Mouse (Mus musculus): Measurements from ENCODE around the gene Prkra.

Gene Prkra

DNA sequence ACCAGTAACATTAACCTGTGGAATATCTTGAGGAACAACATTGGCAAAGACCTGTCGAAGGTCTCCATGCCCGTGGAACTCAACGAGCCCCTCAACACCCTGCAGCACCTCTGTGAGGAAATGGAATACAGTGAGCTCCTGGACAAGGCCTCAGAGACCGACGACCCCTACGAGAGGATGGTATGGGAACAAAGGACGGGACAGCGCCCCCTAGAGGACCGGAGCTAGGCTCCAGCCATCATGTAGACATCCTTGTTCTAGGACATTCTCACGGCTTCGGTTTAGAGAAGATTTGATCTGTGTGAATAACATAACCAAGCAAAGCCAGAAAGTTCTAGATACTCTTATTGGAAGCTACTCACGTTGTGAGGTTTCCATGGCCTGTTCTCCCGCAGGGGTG is 62.7 kb downstream of the Prkra start:
- in situ Hi-C loops (cut with MseI, MboI) = no loop called here

Measured in mouse trophoblast stem cell (cell line).